Mouse (Mus musculus) inflammation-experienced regulatory T-cells, adult 6 months (primary cell): ENCODE results near the gene Apol7e. TPM values are rescaled to one million over a fixed set of nuclear protein-coding genes. Genes with fewer than 3 reads are reported as not detected.
"Not testable (repeated sequence)": the region's sequence is repeated elsewhere in the genome, so short reads cannot be mapped to it uniquely, and the experiment has no call there.

Experiments
- ATAC-seq: one replicate; pipeline ENCODE4 v1.8.0; 2017
- polyA plus RNA-seq, 3 experiments: library from polyadenylated mRNA; unstranded; fragments of 100-300 nt; shearing (Covaris generic); gene quantifications; one replicate each; pipeline ENCODE4 v1.2.1; 2017

The Apol7e gene
- polyA plus RNA-seq, 3 experiments from 2014 or later = 64.9 to 108 (median 93.0) TPM

GRCm38 (mm10) chr15:77740511-77741297, 42.0 kb downstream of the Apol7e start:
- no peak for ATAC-seq

DNA sequence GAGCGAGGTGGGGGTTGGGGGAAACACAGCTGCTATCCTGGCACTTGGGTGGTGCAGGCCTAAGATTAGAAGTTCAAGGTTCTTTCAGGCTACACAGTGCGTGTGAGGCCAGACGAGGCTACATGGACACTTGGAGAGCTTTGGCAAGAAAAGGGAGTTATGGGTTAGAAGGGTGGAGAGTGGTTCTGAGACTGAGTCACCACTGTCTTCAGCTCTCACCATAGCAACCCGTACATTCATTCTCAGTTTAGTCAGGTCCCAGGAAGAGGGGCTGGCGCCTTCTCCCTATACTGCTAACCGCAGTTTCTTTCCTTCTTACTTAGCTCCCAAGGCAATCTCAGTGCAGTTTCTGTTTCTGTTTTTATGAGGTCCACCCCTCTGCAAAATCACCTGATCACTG, 42.9 kb downstream of the Apol7e start:
- ATAC-seq = not testable (repeated sequence)

DNA sequence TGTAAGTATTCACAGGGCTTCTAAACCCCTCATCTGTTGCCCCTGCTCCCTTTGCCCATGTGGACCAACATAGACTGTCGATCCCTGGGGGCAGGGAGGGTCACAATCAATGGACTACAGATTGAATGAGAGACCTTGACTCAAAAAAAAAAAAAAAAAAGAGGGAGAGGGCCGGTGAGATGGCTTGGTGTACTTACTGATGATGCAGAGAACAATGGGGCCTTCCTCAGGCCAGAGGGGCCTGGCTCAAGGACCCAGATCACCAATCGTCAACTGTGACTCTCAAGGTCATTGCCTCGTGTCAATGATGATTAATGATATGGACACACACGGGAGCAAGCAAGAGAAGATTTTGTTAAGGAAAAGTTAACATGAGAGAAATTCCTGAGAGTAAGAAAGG, 46.0 kb downstream of the Apol7e start:
- ATAC-seq = no peak

DNA sequence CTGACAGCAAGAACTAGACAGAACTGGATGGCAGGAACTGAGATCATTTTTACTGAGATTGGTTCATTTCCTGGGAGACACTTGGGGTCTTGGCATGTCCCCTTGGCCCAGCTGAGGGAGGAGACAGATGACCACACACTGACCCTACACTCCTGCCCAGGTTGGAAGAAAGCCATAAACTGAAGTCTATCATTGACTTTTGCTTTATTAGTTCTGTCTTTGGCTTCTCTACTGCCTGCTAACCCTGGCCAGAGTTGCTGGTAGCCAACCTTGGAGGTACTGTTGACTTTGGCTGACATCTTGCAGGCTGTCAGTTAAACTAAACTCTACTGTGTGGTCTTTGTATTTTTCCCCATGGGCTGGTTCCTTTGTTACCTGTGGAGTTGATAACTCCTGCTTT, 46.4 kb downstream of the Apol7e start:
- ATAC-seq = no peak

GRCm38 (mm10) chr15:77746326-77746725, 47.7 kb downstream of the Apol7e start:
- ATAC-seq = no peak

- no peak for ATAC-seq
Measured at GRCm38 (mm10) chr15:77748414-77748813, 49.8 kb downstream of the Apol7e start.

GRCm38 (mm10) chr15:77749717-77750116, 51.1 kb downstream of the Apol7e start:
- ATAC-seq = no peak

DNA sequence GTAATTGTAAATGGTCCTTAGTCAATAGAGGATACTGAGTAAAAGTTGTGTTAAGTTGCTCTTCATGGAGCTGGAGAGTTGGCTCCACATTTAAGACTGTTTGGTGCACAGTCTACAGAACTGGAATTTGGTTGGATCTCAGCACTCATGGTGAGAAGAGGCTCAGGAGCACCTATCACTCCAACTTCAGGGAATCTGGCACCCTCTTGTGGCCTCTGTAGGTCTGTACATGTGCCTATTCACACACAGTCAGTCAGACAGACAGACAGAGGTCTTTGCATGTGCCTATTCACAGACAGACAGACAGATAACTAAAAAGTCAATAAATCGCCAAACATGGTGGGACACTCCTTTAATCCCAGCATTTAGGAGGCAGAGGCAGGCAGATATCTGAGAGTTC, 51.8 kb downstream of the Apol7e start:
- peak; percentile 77 for ATAC-seq

- no peak for ATAC-seq
Measured at GRCm38 (mm10) chr15:77752443-77752842, 53.8 kb downstream of the Apol7e start.

DNA sequence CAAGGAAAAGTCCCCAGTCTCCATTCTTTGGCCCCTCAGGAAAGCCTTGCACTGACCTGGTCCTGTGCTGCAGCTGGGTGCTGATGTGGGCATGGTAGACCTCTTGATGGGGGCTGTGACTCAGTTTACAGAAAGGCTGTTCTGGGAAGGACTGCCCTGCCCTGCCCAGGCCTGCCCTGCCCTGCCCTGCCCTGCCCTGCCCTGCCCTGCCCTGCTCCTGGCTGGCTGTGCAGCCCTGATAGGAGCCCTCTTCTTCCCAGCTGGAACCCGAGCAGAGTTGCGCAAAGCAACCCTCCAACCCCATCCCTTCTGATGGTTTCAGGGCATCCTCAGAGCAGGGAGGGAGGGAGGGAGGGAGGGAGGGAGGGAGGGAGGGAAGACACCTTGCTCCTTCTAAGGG, 56.5 kb downstream of the Apol7e start:
- ATAC-seq = no peak

DNA sequence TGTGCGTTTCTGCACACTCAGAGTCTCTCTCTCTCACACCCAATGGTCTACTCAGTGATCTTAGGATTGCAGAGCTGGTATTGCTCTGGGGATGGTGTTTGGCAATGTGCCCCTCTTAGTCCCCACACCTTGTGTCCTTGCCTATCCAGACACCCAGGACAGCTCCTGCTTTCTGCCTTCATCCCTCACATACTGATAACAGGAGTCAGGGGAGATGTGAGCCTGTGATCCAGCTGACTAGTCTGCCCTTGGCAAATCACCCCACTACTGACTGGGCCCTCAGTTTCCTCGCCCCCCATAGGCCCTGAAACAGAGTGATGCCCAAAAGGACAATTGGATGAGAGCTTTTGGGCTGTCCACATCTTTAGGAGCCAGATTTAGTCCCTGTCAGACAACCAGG, 57.4 kb downstream of the Apol7e start:
- no peak for ATAC-seq

GRCm38 (mm10) chr15:77756848-77757247, 58.2 kb downstream of the Apol7e start, which contains the start of gene Apol8:
Gene Apol8 (minus strand): TSS chr15:77757003.
- peak; percentile 74 for ATAC-seq

- no peak for ATAC-seq
Measured at GRCm38 (mm10) chr15:77757586-77758226, 59.0 kb downstream of the Apol7e start.

- no peak for ATAC-seq
Measured at GRCm38 (mm10) chr15:77760037-77760436, 61.4 kb downstream of the Apol7e start.

- ATAC-seq = no peak
Measured at GRCm38 (mm10) chr15:77761083-77761482, 62.4 kb downstream of the Apol7e start.

- ATAC-seq = peak; percentile 46
Measured at GRCm38 (mm10) chr15:77761561-77762380, 63.1 kb downstream of the Apol7e start.

DNA sequence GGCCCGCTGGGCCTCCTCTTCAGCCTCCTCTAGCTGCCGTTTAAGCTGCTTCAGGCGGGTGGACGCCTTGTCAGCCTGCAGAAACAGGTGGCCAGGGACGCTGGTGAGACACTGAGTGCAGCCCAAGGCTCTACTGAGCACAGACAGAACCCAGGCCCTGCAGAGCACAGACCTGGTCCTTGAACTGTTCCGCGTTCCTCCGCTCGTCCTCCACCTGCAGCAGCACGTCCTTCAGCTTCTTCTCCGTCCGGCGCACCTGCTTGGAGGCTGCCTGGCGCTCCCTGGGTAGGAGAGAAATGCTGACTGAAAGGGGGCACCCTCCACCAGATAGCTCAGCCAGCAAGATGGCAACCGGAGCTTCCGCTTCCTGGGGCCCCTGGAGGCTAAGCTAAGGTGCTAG, 64.4 kb downstream of the Apol7e start:
- no peak for ATAC-seq

DNA sequence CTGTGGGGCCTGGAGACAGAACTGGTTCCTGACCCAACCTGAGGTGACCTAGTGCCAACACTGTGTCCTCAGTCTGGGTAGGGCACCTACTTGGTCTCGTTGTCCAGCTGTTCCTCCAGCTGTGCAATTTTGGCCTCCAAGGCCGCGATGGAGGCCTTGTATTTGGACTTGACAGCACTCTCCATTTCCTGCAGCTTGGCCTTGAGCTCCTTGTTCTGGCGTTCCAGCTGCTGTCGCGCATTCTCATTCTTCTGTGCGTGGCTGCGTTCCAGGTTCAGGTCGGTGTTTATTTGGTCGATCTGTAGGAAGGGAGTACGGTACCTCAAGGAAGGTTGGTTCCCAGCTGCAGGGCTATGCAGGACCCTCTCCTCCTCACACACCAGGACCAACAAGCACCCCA, 65.0 kb downstream of the Apol7e start:
- no peak for ATAC-seq

DNA sequence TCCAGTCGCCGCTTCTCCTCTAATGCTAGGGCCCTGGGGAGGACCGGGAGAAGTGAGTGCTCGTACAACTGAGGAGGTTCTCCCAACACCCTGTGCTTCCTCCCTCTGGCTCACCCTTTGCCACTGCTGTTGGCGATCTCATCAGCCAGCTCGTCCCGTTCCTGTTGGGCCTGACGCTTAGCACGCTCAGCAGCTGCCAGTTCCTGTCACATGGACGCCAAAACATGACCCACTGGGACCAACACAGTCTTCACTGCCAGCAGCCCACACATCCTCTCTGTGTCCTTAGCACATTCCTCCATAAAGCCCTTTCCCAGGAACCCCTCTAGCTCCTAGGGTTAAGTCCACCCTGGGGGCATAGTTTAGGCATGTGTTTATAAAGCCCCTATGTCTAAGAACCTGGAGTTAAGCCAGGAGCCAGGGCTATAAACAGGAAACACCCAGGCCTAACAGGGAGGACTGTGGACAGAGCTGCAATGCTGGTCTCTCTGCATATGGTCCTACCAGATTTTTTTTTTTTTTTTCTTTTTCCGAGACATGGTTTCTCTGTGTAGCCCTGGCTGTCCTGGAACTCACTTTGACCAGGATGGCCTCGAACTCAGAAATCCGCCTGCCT, 65.8 kb downstream of the Apol7e start:
- ATAC-seq = no peak

- ATAC-seq = no peak
Measured at GRCm38 (mm10) chr15:77765484-77766093, 66.9 kb downstream of the Apol7e start.

GRCm38 (mm10) chr15:77766981-77767380, 68.3 kb downstream of the Apol7e start:
- no peak for ATAC-seq
